In the genomic region with DNA sequence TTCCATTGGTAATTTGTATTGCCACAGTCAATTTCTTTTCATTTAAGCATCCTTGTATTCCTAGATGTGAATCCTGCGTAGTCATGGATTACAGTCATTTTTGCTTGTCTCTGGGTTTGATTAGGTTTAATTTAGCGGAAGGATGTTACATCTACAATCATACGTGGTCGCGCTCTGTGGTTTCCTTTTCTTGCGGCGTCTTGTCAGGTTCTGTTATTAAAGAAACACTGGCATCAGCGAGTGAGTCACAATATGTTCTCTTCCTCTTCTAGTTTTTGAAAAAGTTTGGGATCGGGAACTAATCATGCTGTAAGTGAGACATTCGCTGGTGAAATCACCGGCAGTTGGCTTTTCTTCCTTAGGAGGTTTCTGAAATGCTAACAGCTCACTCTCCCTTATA, we compare ENCODE assay signal across 14 mouse cellular contexts.
"Had no signal": no experiment of that assay in that cellular context is flagged by ENCODE, and none has a peak within 500 bp of the region (broad histone marks: within the 10 kb centered on the region; RNA-seq: fewer than 3 reads in every experiment).

No protein-coding gene starts in this region.

- H3K9me3 ChIP-seq: limb, embryonic 10.5 days; liver, embryonic 15.5 days; megakaryocyte, embryonic 14.5 days; midbrain, embryonic 12.5 days; neural tube, embryonic 15.5 days had no signal

- H3K9ac ChIP-seq: liver, embryonic 15.5 days; midbrain, embryonic 12.5 days; neural tube, embryonic 15.5 days had no signal

- DNase-seq: kidney, adult 9 months; kidney, postnatal 14 days; lung, adult 2 months; lung, postnatal 36 days; right cerebral cortex, adult 18-20 months; right cerebral cortex, postnatal 25 days had no signal

- H3K27me3 ChIP-seq: liver, embryonic 15.5 days; megakaryocyte, embryonic 14.5 days; midbrain, embryonic 12.5 days; neural tube, embryonic 15.5 days had no signal

- H3K4me2 ChIP-seq: liver, embryonic 11.5 days; liver, embryonic 15.5 days; midbrain, embryonic 12.5 days; neural tube, embryonic 15.5 days had no signal

- H3K4me1 ChIP-seq: limb, embryonic 10.5 days; liver, embryonic 15.5 days; megakaryocyte, embryonic 14.5 days; midbrain, embryonic 12.5 days; neural tube, embryonic 15.5 days had no signal

- H3K36me3 ChIP-seq: limb, embryonic 10.5 days; liver, embryonic 15.5 days; midbrain, embryonic 12.5 days; neural tube, embryonic 15.5 days had no signal

- H3K27ac ChIP-seq: limb, embryonic 10.5 days; liver, embryonic 15.5 days; midbrain, embryonic 12.5 days; neural tube, embryonic 15.5 days had no signal

- ATAC-seq: lung, postnatal 0 days; midbrain, embryonic 16.5 days had no signal

- H3K4me3 ChIP-seq: limb, embryonic 10.5 days; liver, embryonic 15.5 days; megakaryocyte, embryonic 14.5 days; midbrain, embryonic 12.5 days; neural tube, embryonic 15.5 days had no signal
